In genomic region chr4:130664414-130665029, GRCm38 (mm10) we compare ENCODE assay signal across 8 mouse cellular contexts. TPM values are rescaled to one million over a fixed set of nuclear protein-coding genes. Genes with fewer than 3 reads are reported as not detected.
DNase-seq lines count a peak whose midpoint lies in the region; ATAC-seq and TF ChIP-seq lines count a peak whose summit lies in the region.

No protein-coding gene starts in this region.

- H3K4me3 ChIP-seq in kidney, embryonic 16.5 days (ENCODE audit: low read length) = peak overlapping the region; percentile 86
- H3K4me3 ChIP-seq in cortical plate, adult 2 months (ENCODE audit: insufficient read depth, low read length) = peak overlapping the region; percentile 76
- peak overlapping the region; percentile 99 for H3K4me3 ChIP-seq in hindbrain, embryonic 14.5 days (replicated peaks; ENCODE audit: low read length)
- peak overlapping the region; percentile 96 for H3K4me3 ChIP-seq in midbrain, embryonic 14.5 days (replicated peaks; ENCODE audit: low read depth, low read length)

- no peaks in the 10 kb centered on the region for H3K9me3 ChIP-seq in kidney, embryonic 16.5 days (ENCODE audit: low read length)
- H3K9me3 ChIP-seq in hindbrain, embryonic 14.5 days (ENCODE audit: control insufficient read depth, low read length) = no peaks in the 10 kb centered on the region
- H3K9me3 ChIP-seq in midbrain, embryonic 14.5 days (ENCODE audit: control insufficient read depth, low read length) = no peaks in the 10 kb centered on the region

- WGBS in kidney, embryonic 16.5 days = under 1% methylated on average over 7 of the region's 7 CpGs
- WGBS in hindbrain, embryonic 14.5 days = 7% methylated on average over 7 of the region's 7 CpGs
- 5% methylated on average over 7 of the region's 7 CpGs for WGBS in midbrain, embryonic 14.5 days

- DNase-seq in kidney, postnatal 10 days = no peak
- DNase-seq in hindbrain, embryonic 14.5 days (ENCODE audit: low spot score) = no peak
- DNase-seq in midbrain, embryonic 14.5 days = no peak
- no peak for DNase-seq in frontal cortex, postnatal 25 days (ENCODE audit: low spot score in 2 of 2)
- no peak for DNase-seq in spleen, adult 12 weeks (ENCODE audit: low spot score)
- DNase-seq in gastrocnemius, postnatal 4 days (ENCODE audit: low spot score in 2 of 2) = no peak

- peaks cover 40% of the 10 kb centered on the region for H3K4me1 ChIP-seq in kidney, embryonic 16.5 days (ENCODE audit: insufficient read depth, low read length)
- peaks cover 4% of the 10 kb centered on the region for H3K4me1 ChIP-seq in cortical plate, adult 2 months (ENCODE audit: control insufficient read depth, insufficient read depth, low read length)
- H3K4me1 ChIP-seq in hindbrain, embryonic 14.5 days (replicated peaks; ENCODE audit: control insufficient read depth, insufficient read depth, low read length) = peaks cover 41% of the 10 kb centered on the region
- peaks cover 34% of the 10 kb centered on the region for H3K4me1 ChIP-seq in midbrain, embryonic 14.5 days (ENCODE audit: control insufficient read depth, insufficient read depth, low read length)

- no peak for ATAC-seq in kidney, embryonic 16.5 days (ENCODE audit: low FRiP score, low TSS enrichment)
- ATAC-seq in hindbrain, embryonic 14.5 days (ENCODE audit: low FRiP score) = no peak
- ATAC-seq in midbrain, embryonic 14.5 days (ENCODE audit: low FRiP score, low TSS enrichment) = no peak

- H3K27me3 ChIP-seq in kidney, embryonic 16.5 days (ENCODE audit: insufficient read depth, low read length) = no peaks in the 10 kb centered on the region
- H3K27me3 ChIP-seq in hindbrain, embryonic 14.5 days (ENCODE audit: control insufficient read depth, insufficient read depth, low read length) = no peaks in the 10 kb centered on the region
- no peaks in the 10 kb centered on the region for H3K27me3 ChIP-seq in midbrain, embryonic 14.5 days (ENCODE audit: control insufficient read depth, insufficient read depth, low read length)

- peaks cover 4% of the 10 kb centered on the region for H3K36me3 ChIP-seq in kidney, embryonic 16.5 days (ENCODE audit: insufficient read depth, low read length)
- H3K36me3 ChIP-seq in hindbrain, embryonic 14.5 days (replicated peaks; ENCODE audit: control insufficient read depth, insufficient read depth) = peaks cover 5% of the 10 kb centered on the region
- H3K36me3 ChIP-seq in midbrain, embryonic 14.5 days (ENCODE audit: control insufficient read depth, insufficient read depth, low read length) = 0 out of 2 replicates have a peak, but pooled peaks cover 4% of the 10 kb centered on the region

- H3K27ac ChIP-seq in kidney, embryonic 16.5 days (ENCODE audit: low read length) = peak overlapping the region; percentile 99
- H3K27ac ChIP-seq in cortical plate, adult 2 months (ENCODE audit: insufficient read depth, low read length) = no peak overlapping the region
- H3K27ac ChIP-seq in hindbrain, embryonic 14.5 days = peak overlapping the region; percentile 95
- H3K27ac ChIP-seq in midbrain, embryonic 14.5 days (replicated peaks; ENCODE audit: low read depth, low read length) = peak overlapping the region; percentile 98

- H3K4me2 ChIP-seq in kidney, embryonic 16.5 days (replicated peaks; ENCODE audit: low read depth, low read length) = peak overlapping the region; percentile 74
- peak overlapping the region; percentile 57 for H3K4me2 ChIP-seq in hindbrain, embryonic 14.5 days (replicated peaks)
- peak overlapping the region; percentile 90 for H3K4me2 ChIP-seq in midbrain, embryonic 14.5 days (ENCODE audit: low read length)

- no peak for TF ChIP-seq POLR2A in cortical plate, adult 2 months (IDR thresholded peaks at IDR 0.05; ENCODE audit: extremely low read depth, insufficient read depth, low read length)

- TF ChIP-seq CTCF in cortical plate, adult 2 months (IDR thresholded peaks at IDR 0.05; ENCODE audit: extremely low read depth, insufficient read depth, low read length) = no peak

- H3K9ac ChIP-seq in kidney, embryonic 16.5 days (replicated peaks; ENCODE audit: low read length) = peak overlapping the region; percentile 99
- H3K9ac ChIP-seq in hindbrain, embryonic 14.5 days = peak overlapping the region; percentile 98
- peak overlapping the region; percentile 97 for H3K9ac ChIP-seq in midbrain, embryonic 14.5 days (replicated peaks; ENCODE audit: low read length)

RNA-seq across cellular contexts. Expression of gene Pum1, which starts 1.4 kb away (rescaled TPM):
- polyA plus RNA-seq in kidney, embryonic 16.5 days (2015; fragmentation: Nextera tagmentation; extraction: Ambion mirVana) = 96.8 and 106 TPM in 2 replicates
- 58.1 and 59.2 TPM in 2 replicates for polyA plus RNA-seq in cortical plate, adult 2 months (2012; rRNA removed)
- polyA plus RNA-seq in hindbrain, embryonic 14.5 days (2014; fragmentation: Nextera tagmentation; extraction: Ambion mirVana) = 88.9 and 91.1 TPM in 2 replicates
- polyA plus RNA-seq in midbrain, embryonic 14.5 days (2014; fragmentation: Nextera tagmentation; extraction: Ambion mirVana) = 91.3 and 116 TPM in 2 replicates
- 10 to 100 TPM; 65.5 to 73.9 TPM for total RNA-seq in gastrocnemius, postnatal 4 days (2021)
